Mouse (Mus musculus): ENCODE data around the gene Rec8.

- TF ChIP-seq CTCF (IDR thresholded peaks at IDR 0.05) (no peak), EP300 (IDR thresholded peaks at IDR 0.05) (no peak)
These were observed 38.0 kb upstream of the Rec8 start for GRCm38 (mm10) chr14:55579511-55580496.

Data from lung, postnatal 0 days (tissue).